Mouse (Mus musculus) liver, adult (tissue): Measurements from ENCODE around the gene Drd1.

Experiments used
- GATA4 ChIP-seq: IDR thresholded peaks from 2 replicates; pipeline ENCODE4 v1.6.1; 2014; ENCODE audit warnings: mild to moderate bottlenecking, low read length; ENCODE audit not compliant: insufficient replicate concordance

The Drd1 gene

GRCm38 (mm10) chr13:54051641-54052040, 3.9 kb downstream of the Drd1 start:
- TF ChIP-seq GATA4: no peak

GRCm38 (mm10) chr13:54048679-54049352, 6.7 kb downstream of the Drd1 start:
- no peak for TF ChIP-seq GATA4

GRCm38 (mm10) chr13:54040256-54040655, 15.2 kb downstream of the Drd1 start:
- no peak for TF ChIP-seq GATA4

- no peak for TF ChIP-seq GATA4
Measured at GRCm38 (mm10) chr13:54037936-54038335, 17.6 kb downstream of the Drd1 start.

DNA sequence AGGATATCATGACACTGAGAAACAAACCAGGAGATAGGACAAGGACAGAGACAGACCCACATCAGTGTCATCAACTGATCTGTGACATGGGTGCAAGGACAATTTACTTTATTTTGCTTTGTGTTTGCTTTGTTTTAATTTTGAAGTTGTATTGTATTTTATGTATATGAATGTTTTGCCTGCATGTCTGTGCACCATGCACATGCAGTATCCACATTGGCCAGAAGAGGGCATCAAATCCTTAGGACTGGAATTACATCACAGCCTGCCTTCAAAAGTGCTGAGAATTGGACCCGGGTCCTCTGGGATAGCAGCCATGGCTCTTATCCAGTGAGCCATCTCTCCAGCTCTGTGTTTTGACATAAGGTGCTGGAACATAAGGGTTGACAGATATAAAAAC, 20.0 kb downstream of the Drd1 start:
- TF ChIP-seq GATA4: no peak

DNA sequence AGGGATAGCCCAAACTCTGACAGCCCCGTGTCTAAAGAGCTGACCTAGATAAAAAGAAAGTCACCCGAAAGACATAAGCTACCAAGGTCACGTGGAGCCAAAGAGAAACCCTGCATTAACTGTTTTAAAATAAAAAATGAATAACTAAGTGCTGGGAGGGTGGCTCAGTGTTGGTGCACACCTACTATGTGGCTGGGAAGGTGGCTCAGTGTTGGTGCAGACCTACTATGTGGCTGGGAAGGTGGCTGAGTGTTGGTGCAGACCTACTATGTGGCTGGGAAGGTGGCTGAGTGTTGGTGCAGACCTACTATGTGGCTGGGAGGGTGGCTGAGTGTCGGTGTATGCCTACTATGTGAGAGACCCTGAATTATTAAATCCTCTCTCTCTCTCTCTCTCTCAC, 21.9 kb downstream of the Drd1 start:
- TF ChIP-seq GATA4: no peak

GRCm38 (mm10) chr13:54027079-54027478, 28.4 kb downstream of the Drd1 start:
- TF ChIP-seq GATA4: no peak

DNA sequence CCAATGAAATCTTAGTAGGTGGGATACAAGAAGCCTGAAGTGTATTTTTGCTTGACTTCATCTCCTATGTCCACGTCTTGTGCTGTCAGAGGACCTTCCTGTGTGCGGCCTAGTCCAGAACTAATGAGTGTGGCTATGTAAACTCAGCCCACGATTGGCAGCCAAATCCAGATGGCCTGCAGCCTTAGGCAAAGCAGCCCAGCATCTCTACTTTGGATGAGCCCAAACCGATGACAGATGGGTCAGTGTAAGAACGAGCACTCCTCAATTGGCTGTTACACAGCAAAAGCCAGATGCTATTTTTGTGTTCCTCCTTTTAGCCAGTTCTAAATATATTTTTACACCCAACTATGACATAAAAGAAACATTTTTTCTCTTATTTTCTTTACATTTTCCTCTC, 32.2 kb downstream of the Drd1 start:
- TF ChIP-seq GATA4: no peak

GRCm38 (mm10) chr13:54008716-54009115, 46.8 kb downstream of the Drd1 start:
- no peak for TF ChIP-seq GATA4
